Mouse (Mus musculus): ENCODE data around the gene Syn3. TPM values are rescaled to one million over a fixed set of nuclear protein-coding genes. Genes with fewer than 3 reads are reported as not detected.
A peak's percentile ranks its signal among the peaks of the same experiment; 100 is the strongest.

Gene Syn3
- polyA plus RNA-seq, 1 experiment from 2014 or later: 1.3 TPM

DNA sequence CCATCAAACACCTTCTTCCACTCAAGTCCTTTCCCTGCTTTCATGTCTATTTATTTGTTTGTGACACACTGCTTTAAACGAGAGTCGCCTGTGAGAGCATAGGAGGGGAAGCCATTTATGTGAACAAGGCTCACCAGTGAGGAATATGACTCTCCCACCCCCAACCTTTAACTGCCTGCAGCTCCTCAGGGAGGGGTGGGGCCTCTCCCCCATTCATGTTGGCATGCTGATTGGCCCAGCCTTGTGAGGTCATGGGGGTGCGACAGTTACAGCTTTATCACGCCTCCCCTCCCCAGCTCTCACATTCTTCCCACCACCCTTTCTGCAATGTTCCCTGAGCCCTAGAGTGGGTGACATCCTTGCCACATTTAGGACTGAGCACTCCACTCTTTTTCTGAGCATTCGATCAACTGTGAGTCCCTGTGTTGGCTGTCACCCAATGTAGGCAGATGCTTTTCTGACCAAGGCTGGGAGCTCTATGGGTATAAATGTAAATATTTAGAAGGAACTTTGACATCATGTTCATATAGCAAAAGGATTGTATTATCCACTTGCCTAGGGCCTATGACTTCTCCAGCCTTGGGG lies 361.0 kb downstream of the Syn3 start:
- no peaks in the 10 kb centered on the region for H3K36me3 ChIP-seq (ENCODE audit: control insufficient read depth, insufficient read depth, low read length)
- WGBS: 32% methylated on average over 5 of the region's 5 CpGs

DNA sequence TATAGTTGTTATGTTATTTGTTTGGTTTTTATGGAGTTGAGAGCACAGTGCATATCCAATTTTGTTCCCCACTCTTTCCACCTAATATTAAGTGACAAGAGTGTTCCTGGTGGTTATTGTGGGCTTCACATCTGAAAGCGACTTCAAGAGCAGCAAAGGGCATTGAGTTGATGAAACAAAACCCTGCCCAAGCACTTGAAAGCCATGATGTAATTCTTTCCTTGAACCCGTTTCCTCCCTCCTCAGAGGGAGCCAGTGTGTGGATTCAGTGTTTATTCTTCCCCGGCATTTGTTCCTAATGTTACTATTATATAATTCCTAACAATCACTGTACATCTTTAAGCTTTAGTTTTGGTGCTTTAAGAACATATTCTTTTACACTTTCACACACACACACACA lies 361.6 kb downstream of the Syn3 start:
- Histone ChIP-seq H3K4me3 (ENCODE audit: low read depth, low read length) (no peak overlapping the region), H3K4me2 (replicated peaks; ENCODE audit: low read depth) (no peak overlapping the region), H3K9ac (ENCODE audit: low read length) (no peak overlapping the region), H3K27me3 (ENCODE audit: control insufficient read depth, insufficient read depth, low read length) (no peaks in the 10 kb centered on the region), H3K4me1 (replicated peaks; ENCODE audit: control insufficient read depth, insufficient read depth) (no peaks in the 10 kb centered on the region), H3K36me3 (ENCODE audit: control insufficient read depth, insufficient read depth, low read length) (no peaks in the 10 kb centered on the region), H3K9me3 (ENCODE audit: control insufficient read depth, low read length) (no peaks in the 10 kb centered on the region), H3K27ac (replicated peaks) (no peak overlapping the region)
- WGBS: 31% methylated on average over 3 of the region's 3 CpGs
- TF ChIP-seq EP300 (optimal IDR thresholded peaks at IDR 0.05): no peak
- no peak for TF ChIP-seq CTCF (IDR thresholded peaks at IDR 0.05; ENCODE audit: low read depth)
- ATAC-seq (ENCODE audit: low FRiP score, low TSS enrichment) (no peak), DNase-seq (ENCODE audit: low spot score) (no peak)

More for the DNA sequence above, 361.0 kb downstream of the Syn3 start:
- DNase-seq (ENCODE audit: low spot score) (no peak), ATAC-seq (ENCODE audit: low FRiP score, low TSS enrichment) (0 out of 2 replicates have a peak, but pooled peaks have one; percentile 12)
- TF ChIP-seq EP300 (optimal IDR thresholded peaks at IDR 0.05) (no peak), CTCF (IDR thresholded peaks at IDR 0.05; ENCODE audit: low read depth) (no peak)
- no peaks in the 10 kb centered on the region for H3K9me3 ChIP-seq (ENCODE audit: control insufficient read depth, low read length)
- H3K9ac ChIP-seq (ENCODE audit: low read length): no peak overlapping the region
- no peaks in the 10 kb centered on the region for H3K4me1 ChIP-seq (replicated peaks; ENCODE audit: control insufficient read depth, insufficient read depth)
- H3K27ac ChIP-seq (replicated peaks): no peak overlapping the region
- H3K4me2 ChIP-seq (replicated peaks; ENCODE audit: low read depth): no peak overlapping the region
- no peak overlapping the region for H3K4me3 ChIP-seq (ENCODE audit: low read depth, low read length)
- no peaks in the 10 kb centered on the region for H3K27me3 ChIP-seq (ENCODE audit: control insufficient read depth, insufficient read depth, low read length)

DNA sequence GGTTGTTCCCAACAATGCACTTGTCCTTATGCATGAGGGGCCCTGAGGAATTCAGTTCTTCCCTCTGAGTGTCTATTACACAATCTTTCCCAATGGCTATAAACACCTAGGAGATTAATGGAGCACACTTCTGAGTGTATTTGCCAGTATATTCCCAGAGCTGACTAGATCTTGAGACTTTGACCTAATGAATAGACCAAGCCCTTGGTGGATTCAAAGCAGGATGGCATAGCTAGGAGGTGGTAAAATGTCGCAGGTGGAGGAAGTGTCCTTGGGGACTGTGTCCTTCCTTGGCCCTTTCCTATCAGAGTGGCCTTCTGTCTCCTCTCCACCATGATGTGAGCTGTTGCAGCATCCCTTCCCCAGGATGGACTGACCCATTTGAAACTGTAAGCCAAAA lies 362.4 kb downstream of the Syn3 start:
- Histone ChIP-seq H3K27me3 (ENCODE audit: control insufficient read depth, insufficient read depth, low read length) (no peaks in the 10 kb centered on the region), H3K36me3 (ENCODE audit: control insufficient read depth, insufficient read depth, low read length) (no peaks in the 10 kb centered on the region), H3K9me3 (ENCODE audit: control insufficient read depth, low read length) (no peaks in the 10 kb centered on the region), H3K27ac (replicated peaks) (no peak overlapping the region), H3K4me1 (replicated peaks; ENCODE audit: control insufficient read depth, insufficient read depth) (no peaks in the 10 kb centered on the region), H3K4me2 (replicated peaks; ENCODE audit: low read depth) (no peak overlapping the region), H3K4me3 (ENCODE audit: low read depth, low read length) (no peak overlapping the region), H3K9ac (ENCODE audit: low read length) (no peak overlapping the region)
- no peak for ATAC-seq (ENCODE audit: low FRiP score, low TSS enrichment)
- DNase-seq (ENCODE audit: low spot score): no peak
- TF ChIP-seq EP300 (optimal IDR thresholded peaks at IDR 0.05) (no peak), CTCF (IDR thresholded peaks at IDR 0.05; ENCODE audit: low read depth) (no peak)
- 92% methylated on average over 1 of the region's 1 CpGs for WGBS

DNA sequence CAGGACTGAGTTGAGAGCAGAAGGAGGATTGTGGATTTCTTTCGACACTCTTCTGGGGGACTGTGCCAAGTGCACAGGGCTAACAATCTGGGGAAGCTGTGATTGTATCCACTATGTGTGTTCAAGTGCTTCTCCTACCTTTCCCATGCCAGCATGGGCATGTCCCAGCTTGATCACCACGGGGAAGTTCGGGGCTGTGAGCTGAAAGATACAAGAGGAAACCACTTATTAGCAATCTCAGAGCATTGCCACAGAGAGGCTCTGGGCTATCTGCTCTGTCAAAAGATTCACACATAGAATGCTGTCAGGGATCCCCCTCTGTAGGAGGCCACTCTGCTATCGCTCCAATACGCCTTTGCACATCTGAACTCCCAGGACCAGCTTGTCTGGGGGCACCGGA lies 363.8 kb downstream of the Syn3 start:
- TF ChIP-seq EP300 (optimal IDR thresholded peaks at IDR 0.05) (no peak), CTCF (IDR thresholded peaks at IDR 0.05; ENCODE audit: low read depth) (no peak)
- ATAC-seq (ENCODE audit: low FRiP score, low TSS enrichment): no peak
- H3K9me3 ChIP-seq (ENCODE audit: control insufficient read depth, low read length): no peaks in the 10 kb centered on the region
- WGBS: 75% methylated on average over 6 of the region's 6 CpGs
- H3K9ac ChIP-seq (ENCODE audit: low read length): no peak overlapping the region
- H3K36me3 ChIP-seq (ENCODE audit: control insufficient read depth, insufficient read depth, low read length): no peaks in the 10 kb centered on the region
- H3K4me1 ChIP-seq (replicated peaks; ENCODE audit: control insufficient read depth, insufficient read depth): no peaks in the 10 kb centered on the region
- no peak overlapping the region for H3K4me2 ChIP-seq (replicated peaks; ENCODE audit: low read depth)
- H3K27me3 ChIP-seq (ENCODE audit: control insufficient read depth, insufficient read depth, low read length): no peaks in the 10 kb centered on the region
- H3K4me3 ChIP-seq (ENCODE audit: low read depth, low read length): no peak overlapping the region
- no peak overlapping the region for H3K27ac ChIP-seq (replicated peaks)
- no peak for DNase-seq (ENCODE audit: low spot score)

- no peak for DNase-seq (ENCODE audit: low spot score)
- no peak for TF ChIP-seq CTCF (IDR thresholded peaks at IDR 0.05; ENCODE audit: low read depth)
- Histone ChIP-seq H3K9ac (ENCODE audit: low read length) (no peak overlapping the region), H3K4me2 (replicated peaks; ENCODE audit: low read depth) (no peak overlapping the region), H3K27ac (replicated peaks) (no peak overlapping the region), H3K36me3 (ENCODE audit: control insufficient read depth, insufficient read depth, low read length) (no peaks in the 10 kb centered on the region), H3K4me1 (replicated peaks; ENCODE audit: control insufficient read depth, insufficient read depth) (no peaks in the 10 kb centered on the region), H3K27me3 (ENCODE audit: control insufficient read depth, insufficient read depth, low read length) (no peaks in the 10 kb centered on the region), H3K4me3 (ENCODE audit: low read depth, low read length) (no peak overlapping the region), H3K9me3 (ENCODE audit: control insufficient read depth, low read length) (no peaks in the 10 kb centered on the region)
- ATAC-seq (ENCODE audit: low FRiP score, low TSS enrichment): no peak
- WGBS: 70% methylated on average over 5 of the region's 5 CpGs
These were observed 364.4 kb downstream of the Syn3 start for GRCm38 (mm10) chr10:86134336-86134735.

DNA sequence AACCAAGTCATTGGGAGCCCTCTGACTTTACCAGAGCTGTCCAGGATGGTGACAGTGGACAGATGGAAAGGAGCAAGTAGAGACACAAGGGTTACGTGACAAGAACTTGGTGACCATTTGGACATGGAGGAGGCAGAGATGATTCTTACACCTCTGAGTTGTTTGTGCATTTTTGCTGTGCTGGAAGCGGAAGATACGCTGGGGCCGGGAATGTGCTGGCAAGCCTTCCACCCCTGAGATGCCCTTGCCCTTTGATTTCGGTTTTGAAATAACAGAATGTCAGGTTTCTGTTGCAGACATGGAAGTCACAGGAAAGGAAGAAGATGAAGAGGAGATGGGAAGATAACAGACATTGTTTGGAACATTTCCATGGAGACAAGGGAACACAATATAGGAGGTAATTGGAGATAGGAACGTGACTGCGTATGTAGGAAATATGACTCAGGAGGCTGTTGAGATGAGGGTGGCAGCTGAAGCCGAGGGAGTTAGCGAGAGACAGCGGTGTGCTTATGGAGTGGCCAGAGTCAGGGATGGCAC lies 366.2 kb downstream of the Syn3 start:
- no peak for ATAC-seq (ENCODE audit: low FRiP score, low TSS enrichment)
- no peak overlapping the region for H3K27ac ChIP-seq (replicated peaks)
- H3K9me3 ChIP-seq (ENCODE audit: control insufficient read depth, low read length): no peaks in the 10 kb centered on the region
- no peak overlapping the region for H3K4me3 ChIP-seq (ENCODE audit: low read depth, low read length)
- TF ChIP-seq CTCF (IDR thresholded peaks at IDR 0.05; ENCODE audit: low read depth): no peak
- no peak for TF ChIP-seq EP300 (optimal IDR thresholded peaks at IDR 0.05)
- WGBS: 81% methylated on average over 10 of the region's 10 CpGs
- H3K36me3 ChIP-seq (ENCODE audit: control insufficient read depth, insufficient read depth, low read length): no peaks in the 10 kb centered on the region
- no peak overlapping the region for H3K9ac ChIP-seq (ENCODE audit: low read length)
- H3K27me3 ChIP-seq (ENCODE audit: control insufficient read depth, insufficient read depth, low read length): no peaks in the 10 kb centered on the region
- no peak overlapping the region for H3K4me2 ChIP-seq (replicated peaks; ENCODE audit: low read depth)
- H3K4me1 ChIP-seq (replicated peaks; ENCODE audit: control insufficient read depth, insufficient read depth): no peaks in the 10 kb centered on the region
- DNase-seq (ENCODE audit: low spot score): no peak
